Mouse (Mus musculus): Measurements from ENCODE around the gene B230104I21Rik.

- no peak for TF ChIP-seq CTCF (IDR thresholded peaks at IDR 0.05; ENCODE audit: insufficient read depth, low read length)
- TF ChIP-seq POLR2A (IDR thresholded peaks at IDR 0.05; ENCODE audit: borderline replicate concordance, extremely low read depth, low read depth, low read length): no peak
Observed at GRCm38 (mm10) chr4:154293735-154294201, 42.2 kb upstream of the B230104I21Rik start.

Measured in lung, adult 2 months (tissue).